Mouse (Mus musculus): ENCODE data around the gene Chst13. TPM values are rescaled to one million over a fixed set of nuclear protein-coding genes. Genes with fewer than 3 reads are reported as not detected.

The Chst13 gene
- not detected for total RNA-seq (2021)
- long read RNA-seq, experiment 1: 0 reads
- long read RNA-seq, experiment 2: 0 reads

GRCm38 (mm10) chr6:90324991-90325390, at the start of gene Chst13:
Gene Chst13 (minus strand): TSS chr6:90325185.
- peak; percentile 15 to 30 for DNase-seq (ENCODE audit: low spot score in 2 of 2)

DNA sequence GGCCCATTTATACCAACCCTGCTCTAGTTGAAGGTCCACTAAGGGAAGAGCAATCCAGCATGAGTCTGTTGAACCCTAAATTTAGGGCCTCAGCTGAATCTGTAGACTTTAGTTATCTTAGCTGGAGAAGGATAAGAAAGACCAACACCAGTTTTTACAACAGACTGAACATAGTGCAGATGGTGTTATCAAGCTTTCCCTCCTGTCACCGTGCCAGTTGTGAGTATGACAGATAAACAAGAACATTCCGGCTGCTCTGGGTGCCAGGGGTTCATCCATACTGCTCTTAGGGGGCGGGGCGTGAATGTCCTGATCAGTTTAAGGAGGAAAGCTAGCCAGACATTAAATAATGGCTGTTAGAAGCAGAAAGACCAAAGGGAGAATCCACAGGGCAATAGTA, 49.7 kb upstream of the Chst13 start:
- no peak for DNase-seq (ENCODE audit: low spot score in 2 of 2)

DNA sequence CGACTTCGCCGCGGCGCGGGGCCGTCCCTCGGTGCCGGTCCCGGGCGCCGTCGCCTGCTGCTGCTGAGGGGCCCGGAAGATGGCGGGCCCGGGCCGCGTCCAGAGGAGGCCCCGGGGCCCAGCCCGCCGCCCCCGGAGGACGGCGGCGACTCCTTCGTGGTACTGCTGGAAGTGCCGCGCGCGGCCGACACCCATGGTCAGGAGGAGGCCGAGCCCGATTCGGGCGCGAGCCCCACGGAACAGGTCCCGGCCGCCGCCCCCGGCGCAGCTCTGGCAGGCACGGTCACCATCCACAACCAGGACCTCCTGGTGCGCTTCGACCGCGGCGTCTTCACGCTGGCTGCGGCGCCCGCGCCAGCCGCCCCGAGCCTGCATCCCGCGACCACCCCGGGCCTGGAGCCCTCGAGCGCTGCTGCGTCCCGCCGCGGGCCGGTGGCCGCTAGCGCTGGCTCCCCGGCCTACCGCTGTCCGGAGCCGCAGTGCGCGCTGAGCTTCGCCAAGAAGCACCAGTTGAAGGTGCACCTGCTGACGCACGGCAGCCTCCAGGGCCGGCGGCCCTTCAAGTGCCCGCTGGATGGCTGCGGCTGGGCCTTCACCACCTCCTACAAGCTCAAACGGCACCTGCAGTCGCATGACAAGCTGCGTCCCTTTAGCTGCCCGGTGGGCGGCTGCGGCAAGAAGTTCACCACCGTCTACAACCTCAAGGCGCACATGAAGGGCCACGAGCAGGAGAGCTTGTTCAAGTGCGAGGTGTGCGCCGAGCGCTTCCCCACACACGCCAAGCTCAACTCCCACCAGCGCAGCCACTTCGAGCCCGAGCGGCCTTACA, 45.0 kb upstream of the Chst13 start:
- peak; percentile 44 to 46 for DNase-seq (ENCODE audit: low spot score in 2 of 2)

GRCm38 (mm10) chr6:90368976-90369724, 44.2 kb upstream of the Chst13 start, which contains the start of gene Zxdc:
Gene Zxdc (plus strand): TSS chr6:90369492.
- DNase-seq (ENCODE audit: low spot score in 2 of 2): peak; percentile 99

GRCm38 (mm10) chr6:90363301-90363700, 38.3 kb upstream of the Chst13 start:
- DNase-seq (ENCODE audit: low spot score in 2 of 2): no peak

- DNase-seq (ENCODE audit: low spot score in 2 of 2): no peak
These were observed 36.1 kb upstream of the Chst13 start for GRCm38 (mm10) chr6:90360922-90361614.

DNA sequence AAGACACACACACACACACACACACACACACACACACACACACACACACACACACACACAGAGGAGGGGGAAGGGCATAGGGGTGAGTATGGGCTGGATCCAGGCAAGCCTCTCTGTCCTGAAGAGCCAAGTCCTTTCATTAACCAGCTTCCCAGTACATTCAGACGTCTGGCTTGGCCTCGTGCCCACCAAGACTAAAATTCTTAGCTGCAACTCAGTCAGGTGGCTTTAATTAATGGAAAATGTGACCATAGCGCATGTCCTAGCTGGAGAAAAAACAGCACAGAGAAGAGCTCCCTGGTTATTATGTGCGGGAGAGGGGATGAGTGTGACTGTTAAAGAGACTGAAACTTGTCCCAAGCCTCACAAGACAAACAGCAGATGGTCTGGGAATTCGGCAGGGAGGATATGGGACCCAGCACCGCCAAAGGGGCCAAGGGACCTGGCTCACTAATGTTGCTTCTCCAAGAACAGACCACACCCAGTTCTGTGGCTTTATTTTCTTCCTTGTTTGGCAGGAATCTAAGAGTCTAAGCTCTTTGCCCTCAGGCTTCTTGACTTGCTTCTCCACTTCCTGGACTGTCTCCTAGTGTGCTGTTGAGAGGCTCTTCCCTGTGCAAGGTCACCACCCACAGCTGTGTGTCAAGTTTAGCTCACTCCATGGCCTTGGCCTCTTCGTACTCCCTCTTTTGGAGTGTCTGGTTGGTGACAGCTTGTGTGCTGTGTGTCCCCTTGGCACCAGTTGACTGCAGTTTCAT, 35.2 kb upstream of the Chst13 start:
- DNase-seq (ENCODE audit: low spot score in 2 of 2): peak; percentile 36 to 38

DNA sequence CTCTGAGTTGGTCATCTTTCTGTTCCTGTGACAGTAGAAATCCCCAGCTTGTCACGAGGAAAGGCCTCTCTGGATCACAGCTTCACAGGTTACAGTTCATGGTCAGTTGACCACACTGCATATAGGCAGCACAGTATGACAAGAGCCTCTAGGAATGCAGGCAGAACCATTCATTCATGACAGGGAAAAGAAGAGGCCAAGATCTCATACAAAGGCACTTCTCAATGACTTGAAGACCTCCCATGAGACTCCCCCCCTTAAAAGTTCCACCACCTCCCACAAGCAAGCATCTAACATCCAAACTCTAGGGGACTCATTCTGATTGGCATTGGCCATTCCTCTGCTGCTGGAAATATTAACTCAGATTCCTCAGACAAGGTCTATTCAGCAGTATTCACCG, 34.5 kb upstream of the Chst13 start:
- no peak for DNase-seq (ENCODE audit: low spot score in 2 of 2)

DNA sequence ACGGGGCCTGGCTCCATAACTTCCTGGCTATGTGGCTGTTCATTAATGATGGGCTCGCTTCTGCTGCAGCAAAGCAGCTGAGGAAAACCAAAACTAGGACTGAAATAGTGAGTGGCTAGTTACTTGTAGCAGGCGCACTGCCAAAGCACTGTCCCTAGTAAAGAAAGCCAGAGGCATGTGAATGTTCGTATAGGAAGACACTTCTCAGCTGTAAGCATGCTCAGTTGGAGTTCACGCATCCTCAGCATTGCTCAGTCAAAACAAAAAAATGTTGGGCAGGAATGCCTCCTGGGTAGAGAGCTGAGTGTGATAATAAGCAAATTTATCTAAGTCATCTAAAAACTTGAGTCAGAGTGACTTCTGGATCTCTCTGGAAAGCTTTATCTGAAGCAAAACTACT, 33.2 kb upstream of the Chst13 start:
- no peak for DNase-seq (ENCODE audit: low spot score in 2 of 2)

- DNase-seq (ENCODE audit: low spot score in 2 of 2): no peak
These were observed 25.0 kb upstream of the Chst13 start for GRCm38 (mm10) chr6:90350011-90350410.

DNA sequence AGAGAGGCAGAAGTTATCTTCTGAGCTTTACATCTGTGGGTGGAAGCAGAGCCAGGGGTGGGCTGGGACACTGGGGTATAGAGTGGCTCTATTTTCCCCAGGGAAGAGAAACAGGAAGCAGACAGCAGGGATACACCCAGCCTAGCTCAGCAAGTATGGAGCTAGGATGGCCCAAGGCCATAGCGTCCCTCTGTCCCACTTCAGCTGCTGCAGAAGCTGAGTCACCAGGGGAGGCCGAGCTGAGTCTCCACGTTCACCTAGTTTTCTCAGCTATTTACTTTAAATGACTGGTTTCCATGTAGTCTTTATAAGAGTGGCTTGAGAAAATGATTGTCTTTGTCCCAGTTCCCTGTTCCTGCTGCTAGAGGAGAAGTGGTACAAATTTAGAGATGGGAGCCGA, 23.5 kb upstream of the Chst13 start:
- DNase-seq (ENCODE audit: low spot score in 2 of 2): no peak

DNA sequence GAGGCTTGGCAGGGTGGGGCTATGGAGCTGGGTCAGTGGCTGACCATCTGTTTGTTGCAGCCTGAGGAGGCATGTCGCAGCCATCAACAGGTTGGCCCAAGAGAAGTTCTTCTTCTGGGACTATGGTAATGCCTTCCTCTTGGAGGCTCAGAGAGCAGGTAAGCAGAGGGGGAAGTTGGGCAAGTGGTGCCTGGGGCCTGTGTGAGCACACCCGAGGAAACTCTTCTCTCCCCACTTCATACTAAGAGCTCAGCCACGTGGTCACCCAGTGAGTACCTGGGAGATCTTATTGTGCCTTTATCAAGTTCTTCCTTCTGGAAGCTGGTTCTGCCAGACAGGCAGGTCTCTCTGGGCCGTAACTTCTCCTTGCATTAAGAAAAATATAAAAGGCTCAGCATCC, 22.2 kb upstream of the Chst13 start:
- no peak for DNase-seq (ENCODE audit: low spot score in 2 of 2)

DNA sequence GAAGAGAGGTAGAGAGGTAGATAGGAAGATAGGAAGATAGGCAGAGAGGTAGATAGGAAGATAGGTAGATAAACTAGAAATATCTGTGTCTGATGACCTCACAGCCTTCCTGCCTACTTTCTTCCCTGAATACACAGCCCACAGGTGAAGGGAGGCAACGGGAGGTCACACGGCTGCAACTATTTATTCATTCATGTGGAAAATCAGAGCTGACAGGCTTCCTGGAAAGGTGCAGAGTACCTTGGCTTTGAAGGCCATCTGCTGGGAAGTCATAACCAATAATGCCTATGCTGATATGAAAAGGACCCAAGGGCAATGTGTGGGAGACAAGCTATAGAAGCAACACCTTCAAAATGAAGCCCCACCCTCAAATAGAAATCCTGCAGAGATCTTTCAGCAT, 17.4 kb upstream of the Chst13 start:
- DNase-seq (ENCODE audit: low spot score in 2 of 2): no peak

- DNase-seq (ENCODE audit: low spot score in 2 of 2): no peak
These were observed 9.3 kb upstream of the Chst13 start for GRCm38 (mm10) chr6:90334244-90334643.

GRCm38 (mm10) chr6:90332561-90333425, 7.8 kb upstream of the Chst13 start, which contains the start of gene Uroc1:
Gene Uroc1 (plus strand): TSS chr6:90333284.
- DNase-seq (ENCODE audit: low spot score in 2 of 2): no peak

DNA sequence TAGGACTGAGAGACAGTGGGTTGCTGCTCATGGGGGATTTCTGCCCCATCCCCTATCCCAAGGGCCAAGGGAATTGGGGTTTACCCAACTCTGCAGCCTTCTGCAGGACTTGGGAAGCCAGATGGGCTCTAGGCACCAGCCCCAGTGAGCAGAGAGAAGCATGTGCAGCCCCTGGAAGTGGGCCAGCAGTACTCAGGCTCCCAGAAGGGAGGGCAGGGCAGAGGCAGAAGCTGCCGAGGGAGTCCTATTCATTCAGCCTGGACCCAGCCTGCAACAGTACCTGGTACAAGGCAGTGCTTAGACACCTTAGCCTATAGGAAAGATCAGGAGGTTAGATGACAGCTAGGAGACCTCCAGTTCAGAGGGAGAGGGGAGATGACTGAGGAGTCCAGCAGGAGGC, 5.0 kb upstream of the Chst13 start:
- no peak for DNase-seq (ENCODE audit: low spot score in 2 of 2)

- DNase-seq (ENCODE audit: low spot score in 2 of 2): no peak
These were observed 2.7 kb upstream of the Chst13 start for GRCm38 (mm10) chr6:90327670-90328069.

GRCm38 (mm10) chr6:90324463-90324862, 522 bp downstream of the Chst13 start:
- no peak for DNase-seq (ENCODE audit: low spot score in 2 of 2)

- DNase-seq (ENCODE audit: low spot score in 2 of 2): no peak
These were observed 959 bp downstream of the Chst13 start for GRCm38 (mm10) chr6:90324026-90324425.

GRCm38 (mm10) chr6:90321811-90322210, 3.2 kb downstream of the Chst13 start:
- no peak for DNase-seq (ENCODE audit: low spot score in 2 of 2)

Data from adrenal gland, adult 18-20 months (tissue).